Mouse (Mus musculus): ENCODE measurements around the gene Lmna.

DNA sequence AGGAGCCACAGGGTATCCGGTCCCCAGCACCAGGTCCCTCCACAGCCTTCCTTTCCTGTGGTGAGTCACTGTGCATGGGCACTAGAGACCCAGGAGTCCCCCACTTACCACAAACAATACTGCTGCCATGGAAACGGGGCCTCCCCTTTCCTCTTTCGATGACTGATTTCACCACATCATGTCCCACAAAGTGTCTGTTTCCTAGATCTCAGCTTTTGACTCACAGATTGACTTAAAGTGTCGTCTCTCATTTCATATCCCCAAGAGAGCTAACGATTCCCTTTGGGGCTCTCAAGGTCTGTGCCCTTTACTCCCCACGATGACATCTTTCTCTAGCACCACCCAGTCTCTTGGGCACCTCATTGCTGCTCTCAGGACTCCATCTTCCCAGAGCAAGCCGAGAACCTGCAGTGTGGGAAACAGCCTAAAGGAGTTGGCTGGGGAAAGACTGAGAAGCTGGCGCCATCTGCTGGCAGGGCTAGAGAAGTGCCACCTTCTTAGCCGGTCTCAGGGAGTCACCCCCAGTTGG, 12.1 kb upstream of the Lmna start:
- no peak for TF ChIP-seq POLR2A (IDR thresholded peaks at IDR 0.05; ENCODE audit: low read depth, low read length)
- peak; percentile 98 for TF ChIP-seq CTCF (IDR thresholded peaks at IDR 0.05; ENCODE audit: extremely low read depth, insufficient read depth, insufficient read length, insufficient replicate concordance)
